Mouse (Mus musculus): ENCODE measurements around the gene Far2. TPM values are rescaled to one million over a fixed set of nuclear protein-coding genes. Genes with fewer than 3 reads are reported as not detected.

Gene Far2
- polyA plus RNA-seq, 1 experiment from 2014 or later, result 19.5 TPM

- Histone ChIP-seq H3K27ac (ENCODE audit: low read length) (no peak overlapping the region), H3K27me3 (replicated peaks; ENCODE audit: control insufficient read depth, insufficient read depth, low read length) (no peaks in the 10 kb centered on the region), H3K9ac (replicated peaks; ENCODE audit: low read depth, low read length) (no peak overlapping the region), H3K4me1 (replicated peaks; ENCODE audit: control insufficient read depth, insufficient read depth, low read length) (no peaks in the 10 kb centered on the region), H3K4me2 (ENCODE audit: low read length) (no peak overlapping the region), H3K9me3 (ENCODE audit: control insufficient read depth, low read length) (no peaks in the 10 kb centered on the region), H3K36me3 (ENCODE audit: control insufficient read depth, insufficient read depth) (no peaks in the 10 kb centered on the region), H3K4me3 (replicated peaks; ENCODE audit: low read length) (no peak overlapping the region)
- no peak for ATAC-seq
- 50% methylated on average over 3 of the region's 3 CpGs for WGBS
These were observed 180.5 kb downstream of the Far2 start for GRCm38 (mm10) chr6:148227542-148227941.

Other genes with a start within 250 kb of the Far2 start
- 195 and 213 TPM in 2 replicates for gene Ergic2, start 165.1 kb downstream of the Far2 start, polyA plus RNA-seq (2015; fragmentation: Nextera tagmentation; extraction: Ambion mirVana)

Data from forebrain, embryonic 16.5 days (tissue).